Mouse (Mus musculus): Measurements from ENCODE around the gene Rrp9. TPM values are rescaled to one million over a fixed set of nuclear protein-coding genes. Genes with fewer than 3 reads are reported as not detected.

Gene Rrp9
- total and polyA plus RNA-seq, 3 experiments: 120 to 326 (median 130) TPM

DNA sequence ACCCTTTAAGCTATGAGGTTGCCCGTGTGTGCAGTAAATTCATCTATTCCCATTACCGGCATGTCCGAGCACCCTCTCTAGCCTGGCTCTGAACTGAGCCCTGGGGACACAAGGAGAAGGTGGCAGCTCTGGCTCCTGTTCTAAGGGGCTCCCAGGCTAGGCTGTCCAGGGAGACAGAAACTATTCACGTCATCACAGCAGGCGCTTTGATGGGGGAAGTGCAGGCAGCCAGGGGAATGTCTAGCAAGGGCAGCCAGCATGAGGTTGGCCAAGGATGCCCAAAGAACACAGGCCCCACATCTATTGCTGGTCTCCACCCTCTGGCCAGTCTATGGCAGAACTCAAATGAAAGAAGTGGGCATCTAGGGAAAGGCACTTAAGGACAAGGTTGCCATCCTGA lies 17.8 kb upstream of the Rrp9 start:
- H3K9ac ChIP-seq (ENCODE audit: insufficient read depth, low read depth): no peak overlapping the region
- no peaks in the 10 kb centered on the region for H3K27me3 ChIP-seq (replicated peaks)
- dilution Hi-C loops (cut with MboI; ENCODE audit: extremely low pct_ligation_motif_present, extremely low pct_unique_long_range_greater_than_20kb, low sequenced_read_pairs): no loop called here
- in situ Hi-C loops (cut with MboI; ENCODE audit: low pct_ligation_motif_present, low pct_unique_long_range_greater_than_20kb, low sequenced_read_pairs): no loop called here
- H3K27ac ChIP-seq (ENCODE audit: insufficient read depth, low read depth): no peak overlapping the region
- no peaks in the 10 kb centered on the region for H3K79me2 ChIP-seq (replicated peaks; ENCODE audit: control insufficient read depth, extremely low read depth, insufficient read depth, poor library complexity, severe bottlenecking)
- H3K9me3 ChIP-seq (replicated peaks; ENCODE audit: low read length): no peaks in the 10 kb centered on the region
- DNase-seq (ENCODE audit: extremely low read depth): no peak
- TF ChIP-seq GABPA (IDR thresholded peaks at IDR 0.05; ENCODE audit: insufficient replicate concordance, low read depth, low read length): no peak
- H3K36me3 ChIP-seq (replicated peaks in 1 of 2; ENCODE audit: control insufficient read depth in 1 of 2, insufficient read depth in 1 of 2, low read length in 1 of 2): peaks cover 20 to 58% of the 10 kb centered on the region in 2 experiments
- H3K4me1 ChIP-seq (ENCODE audit: control insufficient read depth in 1 of 2, insufficient read depth in 2 of 2): peaks cover 20 to 49% of the 10 kb centered on the region in 2 experiments
- no peak overlapping the region for H3K4me2 ChIP-seq (ENCODE audit: insufficient read depth, low read depth, poor library complexity, severe bottlenecking)
- no peak overlapping the region for H3K4me3 ChIP-seq (replicated peaks in 1 of 3; ENCODE audit: low read depth in 2 of 3, low read length in 2 of 3, poor library complexity in 1 of 3)

DNA sequence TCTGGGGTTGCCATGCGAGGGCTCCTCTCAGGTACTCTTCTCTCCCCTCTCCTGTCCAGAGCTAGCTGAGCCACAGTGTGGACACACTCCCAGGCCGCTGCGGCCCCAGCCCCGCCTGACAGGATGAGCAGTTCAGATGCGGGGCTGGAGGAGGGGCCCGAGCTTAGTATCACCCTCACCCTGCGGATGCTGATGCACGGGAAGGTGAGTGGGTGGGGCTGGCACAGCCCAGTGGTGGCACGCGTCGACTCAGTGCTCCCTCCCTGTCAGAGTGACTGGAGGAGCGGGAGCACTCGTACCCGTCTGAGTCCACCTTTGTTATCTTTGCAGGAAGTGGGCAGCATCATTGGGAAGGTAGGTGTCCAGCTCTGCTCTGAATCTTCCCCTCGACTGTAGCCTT lies 15.8 kb upstream of the Rrp9 start:
- Histone ChIP-seq H3K4me2 (ENCODE audit: insufficient read depth, low read depth, poor library complexity, severe bottlenecking) (no peak overlapping the region), H3K27ac (ENCODE audit: insufficient read depth, low read depth) (no peak overlapping the region), H3K79me2 (replicated peaks; ENCODE audit: control insufficient read depth, extremely low read depth, insufficient read depth, poor library complexity, severe bottlenecking) (no peaks in the 10 kb centered on the region), H3K27me3 (replicated peaks) (no peaks in the 10 kb centered on the region), H3K4me1 (ENCODE audit: control insufficient read depth in 1 of 2, insufficient read depth in 2 of 2) (peaks cover 13 to 39% of the 10 kb centered on the region in 2 experiments), H3K9ac (ENCODE audit: insufficient read depth, low read depth) (no peak overlapping the region), H3K9me3 (replicated peaks; ENCODE audit: low read length) (peaks cover 6% of the 10 kb centered on the region), H3K36me3 (replicated peaks in 1 of 2; ENCODE audit: control insufficient read depth in 1 of 2, insufficient read depth in 1 of 2, low read length in 1 of 2) (peaks cover 37 to 77% of the 10 kb centered on the region in 2 experiments), H3K4me3 (replicated peaks in 1 of 3; ENCODE audit: low read depth in 2 of 3, low read length in 2 of 3, poor library complexity in 1 of 3) (no peak overlapping the region)
- in situ Hi-C loops (cut with MboI; ENCODE audit: low pct_ligation_motif_present, low pct_unique_long_range_greater_than_20kb, low sequenced_read_pairs): no loop called here
- TF ChIP-seq MAFK (IDR thresholded peaks at IDR 0.05; ENCODE audit: insufficient replicate concordance, low read length) (no peak), RCOR1 (conservative IDR thresholded peaks at IDR 0.05; ENCODE audit: low read depth, low read length) (no peak)
- no peak for DNase-seq (ENCODE audit: extremely low read depth)
- dilution Hi-C loops (cut with MboI; ENCODE audit: extremely low pct_ligation_motif_present, extremely low pct_unique_long_range_greater_than_20kb, low sequenced_read_pairs): no loop called here

DNA sequence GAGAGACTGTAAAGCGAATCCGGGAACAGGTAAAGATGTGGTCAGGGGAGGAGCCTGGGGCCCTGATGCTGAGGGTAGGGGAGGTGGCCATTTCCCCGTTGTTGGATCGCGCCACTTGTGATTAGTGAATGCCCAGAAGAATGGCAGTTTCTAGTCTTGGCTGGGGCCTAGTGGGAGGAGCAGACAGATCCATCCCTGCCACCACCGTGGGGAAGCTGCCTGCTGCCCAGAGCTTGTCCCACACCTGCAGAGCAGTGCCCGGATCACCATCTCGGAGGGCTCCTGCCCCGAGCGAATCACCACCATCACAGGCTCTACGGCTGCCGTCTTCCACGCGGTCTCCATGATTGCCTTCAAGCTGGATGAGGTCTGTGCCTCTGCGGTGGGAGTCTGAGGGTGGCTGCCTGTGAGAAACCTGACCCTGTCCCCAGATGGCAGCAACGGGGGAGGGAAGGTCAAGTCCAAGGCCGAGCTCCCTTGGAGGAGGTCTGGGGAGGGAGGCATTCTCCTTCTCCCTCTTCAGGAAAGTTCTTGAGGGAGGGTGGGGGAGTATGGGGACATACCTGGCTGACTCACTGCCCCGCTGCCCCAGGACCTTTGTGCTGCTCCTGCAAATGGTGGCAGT lies 15.2 kb upstream of the Rrp9 start:
- Histone ChIP-seq H3K9ac (ENCODE audit: insufficient read depth, low read depth) (no peak overlapping the region), H3K4me2 (ENCODE audit: insufficient read depth, low read depth, poor library complexity, severe bottlenecking) (no peak overlapping the region), H3K4me3 (replicated peaks in 1 of 3; ENCODE audit: low read depth in 2 of 3, low read length in 2 of 3, poor library complexity in 1 of 3) (no peak overlapping the region), H3K36me3 (replicated peaks in 1 of 2; ENCODE audit: control insufficient read depth in 1 of 2, insufficient read depth in 1 of 2, low read length in 1 of 2) (peaks cover 42 to 82% of the 10 kb centered on the region in 2 experiments), H3K27me3 (replicated peaks) (no peaks in the 10 kb centered on the region), H3K27ac (ENCODE audit: insufficient read depth, low read depth) (no peak overlapping the region), H3K79me2 (replicated peaks; ENCODE audit: control insufficient read depth, extremely low read depth, insufficient read depth, poor library complexity, severe bottlenecking) (no peaks in the 10 kb centered on the region), H3K4me1 (ENCODE audit: control insufficient read depth in 1 of 2, insufficient read depth in 2 of 2) (peaks cover 10 to 33% of the 10 kb centered on the region in 2 experiments), H3K9me3 (replicated peaks; ENCODE audit: low read length) (peaks cover 12% of the 10 kb centered on the region)
- in situ Hi-C loops (cut with MboI; ENCODE audit: low pct_ligation_motif_present, low pct_unique_long_range_greater_than_20kb, low sequenced_read_pairs) (no loop called here), dilution Hi-C loops (cut with MboI; ENCODE audit: extremely low pct_ligation_motif_present, extremely low pct_unique_long_range_greater_than_20kb, low sequenced_read_pairs) (no loop called here)
- no peak for TF ChIP-seq EP300 (IDR thresholded peaks at IDR 0.05; ENCODE audit: low read length)
- TF ChIP-seq ZNF384 (IDR thresholded peaks at IDR 0.05; ENCODE audit: low read depth, low read length): no peak
- no peak for TF ChIP-seq NELFE (IDR thresholded peaks at IDR 0.05; ENCODE audit: low read depth, low read length)
- TF ChIP-seq IRF4 (IDR thresholded peaks at IDR 0.05; ENCODE audit: low read depth, low read length): no peak
- no peak for TF ChIP-seq CTCF (conservative IDR thresholded peaks at IDR 0.05 in 1 of 2, IDR thresholded peaks at IDR 0.05 in 1 of 2; ENCODE audit: low read depth in 2 of 2, low read length in 2 of 2)
- no peak for TF ChIP-seq UBTF (IDR thresholded peaks at IDR 0.05; ENCODE audit: low read depth, low read length)
- no peak for TF ChIP-seq MEF2A (IDR thresholded peaks at IDR 0.05; ENCODE audit: borderline replicate concordance, low read depth, low read length)
- no peak for DNase-seq (ENCODE audit: extremely low read depth)

All from CH12.LX (cell line).